Mouse (Mus musculus) liver, embryonic 14.5 days (tissue): ENCODE results near the gene Calcoco2. TPM values are rescaled to one million over a fixed set of nuclear protein-coding genes. Genes with fewer than 3 reads are reported as not detected.

ENCODE experiments used
- ATAC-seq: fragments of 200-750 bp; cut with Nextera tagmentation; 2 replicates; pipeline ENCODE4 v1.8.0; 2017; ENCODE audit warnings: moderate number of reproducible peaks, mild to moderate bottlenecking, moderate library complexity; ENCODE audit not compliant: insufficient read depth
- DNase-seq, 3 experiments: peaks; one replicate each; pipeline ENCODE4 v3.0.0-alpha.2; 2012 to 2013; ENCODE audit warnings: low read depth in 3 of 3, low spot score in 3 of 3
- H3K27ac ChIP-seq: fragments of 300-500 bp; sonication (generic); 2 replicates; pipeline ENCODE4 v1.5.1; 2014; ENCODE audit warnings: moderate library complexity, mild to moderate bottlenecking, control low read depth, inconsistent platforms
- H3K27me3 ChIP-seq: fragments of 300-500 bp; sonication (generic); 2 replicates; pipeline ENCODE4 v1.6.1; 2014; ENCODE audit warnings: mild to moderate bottlenecking, low read length, moderate library complexity; ENCODE audit not compliant: control insufficient read depth, insufficient read depth
- H3K36me3 ChIP-seq: fragments of 300-500 bp; sonication (generic); replicated peaks from 2 replicates; pipeline ENCODE4 v1.6.1; 2014; ENCODE audit warnings: low read depth; ENCODE audit not compliant: control insufficient read depth, insufficient read depth
- H3K4me1 ChIP-seq, 2 experiments: fragments of 200-500 bp in 1 of 2; fragments of 300-500 bp in 1 of 2; sonication (generic) in 1 of 2; replicated peaks; 2 replicates each; pipeline ENCODE4 v1.6.1; 2012 to 2014; ENCODE audit warnings: antibody characterized with exemption in 1 of 2, inconsistent platforms in 1 of 2, low read length in 1 of 2; ENCODE audit not compliant: control insufficient read depth in 2 of 2, insufficient read depth in 2 of 2
- H3K4me2 ChIP-seq: fragments of 300-500 bp; sonication (generic); 2 replicates; pipeline ENCODE4 v1.6.1; 2014; ENCODE audit warnings: low read depth, mild to moderate bottlenecking, control low read depth, moderate library complexity
- H3K4me3 ChIP-seq, 2 experiments: fragments of 200-500 bp in 1 of 2; fragments of 300-500 bp in 1 of 2; sonication (generic) in 1 of 2; 2 replicates each; pipeline ENCODE4 v1.5.1; 2012 to 2014; ENCODE audit warnings: low read depth in 2 of 2, low read length in 2 of 2, mild to moderate bottlenecking in 2 of 2, control low read depth in 1 of 2, inconsistent platforms in 1 of 2, moderate library complexity in 1 of 2; ENCODE audit not compliant: insufficient read depth in 1 of 2
- H3K9ac ChIP-seq: fragments of 300-500 bp; sonication (generic); replicated peaks from 2 replicates; pipeline ENCODE4 v1.6.1; 2014; ENCODE audit warnings: mild to moderate bottlenecking, control low read depth, moderate library complexity
- H3K9me3 ChIP-seq: fragments of 300-500 bp; sonication (generic); 2 replicates; pipeline ENCODE4 v1.6.1; 2016; ENCODE audit warnings: low read length, mixed read lengths; ENCODE audit not compliant: control insufficient read depth
- CTCF ChIP-seq: IDR thresholded peaks from 2 replicates; pipeline ENCODE4 v1.5.1; 2016; ENCODE audit warnings: antibody characterized with exemption, low read depth, control low read depth
- EP300 ChIP-seq: IDR thresholded peaks from 2 replicates; pipeline ENCODE4 v1.6.1; 2016; ENCODE audit warnings: antibody characterized with exemption, low read depth
- WGBS: fragments of 180-500 bp; shearing (Covaris S2); extraction: QIAGEN DNeasy Blood & Tissue Kit; methylation state at CpG from one replicate; pipeline ENCODE4 v1.1.7; 2014; ENCODE audit not compliant: insufficient replicate concordance; 5-methylcytosine and 5-hydroxymethylcytosine counted together
- polyA plus RNA-seq, 2 experiments: library from polyadenylated mRNA; depleted of rRNA in 1 of 2; stranded (reverse) in 1 of 2; unstranded in 1 of 2; fragments of >200 nt; fragmentation: Nextera tagmentation in 1 of 2; extraction: Ambion mirVana in 1 of 2; gene quantifications; 2 replicates each; pipeline versions ENCODE4 v1.2.1 to v1.2.3; 2012 to 2014

The Calcoco2 gene
- polyA plus RNA-seq, 2 experiments = not detected

DNA sequence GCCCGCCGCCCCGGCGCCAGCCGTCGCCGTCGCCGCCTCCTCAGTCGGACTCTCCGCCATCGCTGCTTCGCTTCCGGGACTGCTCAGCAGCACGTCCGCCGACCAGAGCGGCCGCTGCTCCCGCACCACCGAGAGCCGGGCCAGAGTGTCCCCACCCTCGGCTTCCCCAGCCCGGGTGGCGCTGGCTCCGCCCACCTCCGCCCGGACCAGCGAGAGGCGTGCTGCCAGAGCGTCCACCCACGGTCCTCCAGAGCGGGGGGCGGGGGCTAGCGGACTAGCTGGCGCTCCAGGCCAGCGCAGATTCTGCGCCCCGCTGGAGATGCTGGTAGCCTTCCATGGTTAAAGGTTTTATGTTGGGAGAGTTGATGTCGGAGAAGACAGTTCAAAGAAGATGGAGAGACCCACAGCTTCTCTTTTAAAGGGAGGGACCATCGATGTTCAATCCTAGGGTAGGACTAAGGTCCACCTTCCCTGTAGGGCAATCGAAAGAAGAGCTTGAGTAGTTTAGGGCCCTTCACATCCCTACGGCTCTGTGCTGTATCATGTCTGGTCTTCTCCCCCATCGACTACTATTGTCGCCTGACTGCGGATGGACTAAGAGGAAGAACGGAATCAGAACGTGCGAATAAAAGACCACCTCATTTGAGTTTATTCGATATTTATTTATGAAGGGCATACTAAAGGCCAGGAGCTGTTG is 46.4 kb downstream of the Calcoco2 start, which contains the start of gene Ube2z:
Gene Ube2z (minus strand): TSS at position 174 of the 697 bp plus-strand sequence.
- peaks cover 15% of the 10 kb centered on the region for H3K36me3 ChIP-seq
- H3K27ac ChIP-seq = peak within 1 kb of the TSS; percentile 61
- H3K9ac ChIP-seq = peak within 1 kb of the TSS; percentile 91
- 5% methylated on average over 50 of the region's 50 CpGs for WGBS
- no peaks in the 10 kb centered on the region for H3K9me3 ChIP-seq
- ATAC-seq = peak; percentile 99
- DNase-seq = peak; percentile 88 to 90 (median 89)
- H3K4me1 ChIP-seq = peaks cover 10 to 19% of the 10 kb centered on the region in 2 experiments
- H3K27me3 ChIP-seq = no peaks in the 10 kb centered on the region
- peak within 1 kb of the TSS; percentile 75 to 92 for H3K4me3 ChIP-seq
- TF ChIP-seq EP300 (no peak), CTCF (no peak)
- peak within 1 kb of the TSS; percentile 64 for H3K4me2 ChIP-seq

GRCm38 (mm10) chr11:96064521-96065214 is 47.1 kb downstream of the Calcoco2 start:
- H3K36me3 ChIP-seq = peaks cover 15% of the 10 kb centered on the region
- peaks cover 10 to 19% of the 10 kb centered on the region in 2 experiments for H3K4me1 ChIP-seq
- H3K27me3 ChIP-seq = no peaks in the 10 kb centered on the region
- peak overlapping the region; percentile 75 to 92 for H3K4me3 ChIP-seq
- no peaks in the 10 kb centered on the region for H3K9me3 ChIP-seq
- H3K9ac ChIP-seq = peak overlapping the region; percentile 91
- peak overlapping the region; percentile 61 for H3K27ac ChIP-seq
- H3K4me2 ChIP-seq = peak overlapping the region; percentile 64
- under 1% methylated on average over 50 of the region's 64 CpGs for WGBS
- peak in 1 of 3 experiments; percentile 40 for DNase-seq
- ATAC-seq = peak; percentile 79
- peak; percentile 25; the same call in 1 of the 2 replicates for TF ChIP-seq CTCF
- TF ChIP-seq EP300 = no peak

DNA sequence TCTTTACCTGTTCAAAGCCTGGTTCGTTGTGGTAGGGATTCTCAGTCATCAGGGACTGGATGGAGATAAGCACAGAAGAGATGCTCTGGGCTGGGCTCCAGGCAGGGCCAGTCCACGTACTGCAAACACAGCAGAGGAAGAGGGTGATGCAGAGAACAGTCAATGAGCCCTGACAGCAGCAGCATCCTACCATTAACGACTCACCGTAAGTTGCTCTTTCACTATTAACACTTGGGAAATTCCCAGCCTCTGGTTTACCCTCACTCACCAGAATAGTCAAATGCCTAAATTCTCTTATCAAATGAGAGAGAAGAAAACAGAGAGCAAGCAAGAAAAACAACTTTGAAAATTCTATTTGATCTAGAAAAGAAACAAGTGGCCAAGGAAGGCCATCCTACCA is 53.5 kb downstream of the Calcoco2 start:
- H3K9me3 ChIP-seq = no peaks in the 10 kb centered on the region
- H3K4me3 ChIP-seq = no peak overlapping the region
- H3K27ac ChIP-seq = no peak overlapping the region
- H3K4me2 ChIP-seq = no peak overlapping the region
- DNase-seq (no peak), ATAC-seq (no peak)
- 78% methylated on average over 4 of the region's 4 CpGs for WGBS
- no peak overlapping the region for H3K9ac ChIP-seq
- H3K27me3 ChIP-seq = no peaks in the 10 kb centered on the region
- TF ChIP-seq CTCF = no peak
- H3K36me3 ChIP-seq = peaks cover 63% of the 10 kb centered on the region
- H3K4me1 ChIP-seq = peaks cover 0 to 3% of the 10 kb centered on the region in 2 experiments; a peak in 1 of 4 replicates

- Histone ChIP-seq H3K27me3 (no peaks in the 10 kb centered on the region), H3K4me3 (no peak overlapping the region), H3K9me3 (no peaks in the 10 kb centered on the region), H3K27ac (no peak overlapping the region; the same call in 1 of the 2 replicates), H3K4me1 (no peaks in the 10 kb centered on the region), H3K4me2 (no peak overlapping the region), H3K36me3 (peaks cover 79% of the 10 kb centered on the region), H3K9ac (no peak overlapping the region)
- 87% methylated on average over 3 of the region's 3 CpGs for WGBS
- TF ChIP-seq CTCF = no peak
- TF ChIP-seq EP300 = no peak
- ATAC-seq (no peak), DNase-seq (no peak)
Measured at GRCm38 (mm10) chr11:96050854-96051253, 60.9 kb downstream of the Calcoco2 start.

DNA sequence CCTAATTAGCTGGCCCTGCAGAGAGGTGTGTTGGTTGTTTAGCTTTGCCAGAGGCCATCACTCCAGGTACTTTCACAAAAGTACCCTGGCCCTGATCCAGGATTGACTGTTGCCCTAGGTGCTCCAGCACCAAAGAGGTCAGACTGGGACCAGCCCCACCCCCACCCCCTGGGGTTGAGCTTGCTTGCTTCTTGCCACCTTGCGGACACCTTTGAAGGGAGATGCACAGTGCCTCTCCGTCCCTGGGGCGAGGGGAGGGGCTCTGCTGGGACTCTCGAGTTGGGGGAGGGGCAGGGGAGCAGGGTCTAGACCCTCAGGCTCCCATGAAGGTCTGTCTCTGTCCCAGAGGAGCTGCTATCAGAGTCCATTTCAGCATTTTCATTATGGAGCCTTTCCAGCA is 61.8 kb downstream of the Calcoco2 start:
- H3K9me3 ChIP-seq = no peaks in the 10 kb centered on the region
- H3K4me3 ChIP-seq = no peak overlapping the region
- TF ChIP-seq CTCF (no peak), EP300 (no peak)
- DNase-seq (no peak), ATAC-seq (no peak)
- H3K4me2 ChIP-seq = no peak overlapping the region
- no peaks in the 10 kb centered on the region for H3K27me3 ChIP-seq
- H3K9ac ChIP-seq = no peak overlapping the region
- WGBS = 78% methylated on average over 4 of the region's 4 CpGs
- peaks cover 75% of the 10 kb centered on the region for H3K36me3 ChIP-seq
- no peaks in the 10 kb centered on the region for H3K4me1 ChIP-seq
- H3K27ac ChIP-seq = no peak overlapping the region

Other genes with a start within 250 kb of the Calcoco2 start
- gene B4galnt2, start 197.1 kb downstream of the Calcoco2 start, polyA plus RNA-seq (2012; rRNA removed) = 0.02 TPM in 2 replicates
- 0.09 TPM in 1 of 2 replicates, not detected in the other for gene B4galnt2, start 197.1 kb downstream of the Calcoco2 start, polyA plus RNA-seq (2014; fragmentation: Nextera tagmentation; extraction: Ambion mirVana)
- 3.0 and 4.1 TPM in 2 replicates for gene Igf2bp1, start 106.0 kb downstream of the Calcoco2 start, polyA plus RNA-seq (2012; rRNA removed)
- gene Igf2bp1, start 106.0 kb downstream of the Calcoco2 start, polyA plus RNA-seq (2014; fragmentation: Nextera tagmentation; extraction: Ambion mirVana) = 7.1 and 7.6 TPM in 2 replicates
- 0.09 TPM in 1 of 2 replicates, not detected in the other for gene Gip, start 87.4 kb downstream of the Calcoco2 start, polyA plus RNA-seq (2012; rRNA removed)
- not detected in 2 replicates for gene Gip, start 87.4 kb downstream of the Calcoco2 start, polyA plus RNA-seq (2014; fragmentation: Nextera tagmentation; extraction: Ambion mirVana)
- 18.5 and 28.2 TPM in 2 replicates for gene Snf8, start 77.1 kb downstream of the Calcoco2 start, polyA plus RNA-seq (2012; rRNA removed)
- 28.9 and 30.0 TPM in 2 replicates for gene Snf8, start 77.1 kb downstream of the Calcoco2 start, polyA plus RNA-seq (2014; fragmentation: Nextera tagmentation; extraction: Ambion mirVana)
- 11.8 and 15.7 TPM in 2 replicates for gene Ube2z, start 46.6 kb downstream of the Calcoco2 start, polyA plus RNA-seq (2012; rRNA removed)
- 10.7 and 11.5 TPM in 2 replicates for gene Ube2z, start 46.6 kb downstream of the Calcoco2 start, polyA plus RNA-seq (2014; fragmentation: Nextera tagmentation; extraction: Ambion mirVana)
- 213 and 233 TPM in 2 replicates for gene Atp5g1, start 36.3 kb downstream of the Calcoco2 start, polyA plus RNA-seq (2012; rRNA removed)
- 650 and 693 TPM in 2 replicates for gene Atp5g1, start 36.3 kb downstream of the Calcoco2 start, polyA plus RNA-seq (2014; fragmentation: Nextera tagmentation; extraction: Ambion mirVana)
- gene Ttll6, start 21.8 kb upstream of the Calcoco2 start, polyA plus RNA-seq (2012; rRNA removed) = 0.05 TPM in 1 of 2 replicates, not detected in the other
- gene Ttll6, start 21.8 kb upstream of the Calcoco2 start, polyA plus RNA-seq (2014; fragmentation: Nextera tagmentation; extraction: Ambion mirVana) = not detected in 2 replicates
- 0.08 TPM in 1 of 2 replicates, not detected in the other for gene Hoxb13, start 82.4 kb upstream of the Calcoco2 start, polyA plus RNA-seq (2012; rRNA removed)
- not detected in 2 replicates for gene Hoxb13, start 82.4 kb upstream of the Calcoco2 start, polyA plus RNA-seq (2014; fragmentation: Nextera tagmentation; extraction: Ambion mirVana)
- gene Hoxb9, start 159.5 kb upstream of the Calcoco2 start, polyA plus RNA-seq (2012; rRNA removed) = 0.01 and 0.03 TPM in 2 replicates
- not detected in 2 replicates for gene Hoxb9, start 159.5 kb upstream of the Calcoco2 start, polyA plus RNA-seq (2014; fragmentation: Nextera tagmentation; extraction: Ambion mirVana)
- 0.03 and 0.05 TPM in 2 replicates for gene Hoxb8, start 169.9 kb upstream of the Calcoco2 start, polyA plus RNA-seq (2012; rRNA removed)
- gene Hoxb8, start 169.9 kb upstream of the Calcoco2 start, polyA plus RNA-seq (2014; fragmentation: Nextera tagmentation; extraction: Ambion mirVana) = not detected in 2 replicates
- gene Hoxb7, start 174.7 kb upstream of the Calcoco2 start, polyA plus RNA-seq (2012; rRNA removed) = 0.02 and 0.06 TPM in 2 replicates
- gene Hoxb7, start 174.7 kb upstream of the Calcoco2 start, polyA plus RNA-seq (2014; fragmentation: Nextera tagmentation; extraction: Ambion mirVana) = 0.10 and 0.19 TPM in 2 replicates
- 0.02 and 0.13 TPM in 2 replicates for gene Hoxb6, start 180.5 kb upstream of the Calcoco2 start, polyA plus RNA-seq (2012; rRNA removed)
- not detected in 2 replicates for gene Hoxb6, start 180.5 kb upstream of the Calcoco2 start, polyA plus RNA-seq (2014; fragmentation: Nextera tagmentation; extraction: Ambion mirVana)
- gene Hoxb5, start 191.4 kb upstream of the Calcoco2 start, polyA plus RNA-seq (2012; rRNA removed) = 0.23 and 0.32 TPM in 2 replicates
- 0.06 and 0.24 TPM in 2 replicates for gene Hoxb5, start 191.4 kb upstream of the Calcoco2 start, polyA plus RNA-seq (2014; fragmentation: Nextera tagmentation; extraction: Ambion mirVana)
- 0.31 and 0.48 TPM in 2 replicates for gene Hoxb4, start 206.3 kb upstream of the Calcoco2 start, polyA plus RNA-seq (2012; rRNA removed)
- gene Hoxb4, start 206.3 kb upstream of the Calcoco2 start, polyA plus RNA-seq (2014; fragmentation: Nextera tagmentation; extraction: Ambion mirVana) = 0.06 and 0.09 TPM in 2 replicates
- 0.38 and 0.66 TPM in 2 replicates for gene Hoxb3, start 211.4 kb upstream of the Calcoco2 start, polyA plus RNA-seq (2012; rRNA removed)
- gene Hoxb3, start 211.4 kb upstream of the Calcoco2 start, polyA plus RNA-seq (2014; fragmentation: Nextera tagmentation; extraction: Ambion mirVana) = not detected in 2 replicates
- 1.1 TPM in 2 replicates for gene Hoxb2, start 238.6 kb upstream of the Calcoco2 start, polyA plus RNA-seq (2012; rRNA removed)
- 0.51 and 0.75 TPM in 2 replicates for gene Hoxb2, start 238.6 kb upstream of the Calcoco2 start, polyA plus RNA-seq (2014; fragmentation: Nextera tagmentation; extraction: Ambion mirVana)